Mouse (Mus musculus): ENCODE data around the gene Bsn. TPM values are rescaled to one million over a fixed set of nuclear protein-coding genes. Genes with fewer than 3 reads are reported as not detected.

The Bsn gene
- polyA plus RNA-seq, 1 experiment from 2014 or later, result 1.3 TPM

DNA sequence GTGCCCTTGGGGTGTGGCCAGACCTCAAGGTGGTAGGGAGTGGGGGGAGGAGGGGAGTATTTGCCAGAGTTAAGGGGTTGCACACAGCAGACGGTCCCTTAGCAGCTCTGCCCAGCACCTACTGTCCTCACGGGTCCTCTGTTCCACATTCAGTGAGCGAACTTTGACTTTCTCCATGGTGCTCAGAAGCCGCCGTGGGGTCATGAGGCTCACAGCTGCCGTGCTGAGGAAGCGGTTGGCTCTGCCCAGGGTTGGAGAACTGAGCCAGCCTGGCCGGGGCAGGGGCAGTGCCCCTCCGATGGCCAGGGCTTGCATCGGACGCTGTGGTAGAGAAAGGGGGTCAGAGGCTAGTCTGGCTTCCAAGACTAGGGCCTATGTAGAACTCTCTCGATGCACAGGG, 126.8 kb downstream of the Bsn start:
- H3K4me1 ChIP-seq, result peaks cover 15% of the 10 kb centered on the region
- no peak for DNase-seq (ENCODE audit: low spot score)
- 86% methylated on average over 12 of the region's 12 CpGs for WGBS
- no peaks in the 10 kb centered on the region for H3K27me3 ChIP-seq (ENCODE audit: insufficient read depth, poor library complexity, severe bottlenecking)
- no peaks in the 10 kb centered on the region for H3K9me3 ChIP-seq
- H3K27ac ChIP-seq, result no peak overlapping the region
- no peak overlapping the region for H3K4me3 ChIP-seq
- peaks cover 71% of the 10 kb centered on the region for H3K36me3 ChIP-seq

DNA sequence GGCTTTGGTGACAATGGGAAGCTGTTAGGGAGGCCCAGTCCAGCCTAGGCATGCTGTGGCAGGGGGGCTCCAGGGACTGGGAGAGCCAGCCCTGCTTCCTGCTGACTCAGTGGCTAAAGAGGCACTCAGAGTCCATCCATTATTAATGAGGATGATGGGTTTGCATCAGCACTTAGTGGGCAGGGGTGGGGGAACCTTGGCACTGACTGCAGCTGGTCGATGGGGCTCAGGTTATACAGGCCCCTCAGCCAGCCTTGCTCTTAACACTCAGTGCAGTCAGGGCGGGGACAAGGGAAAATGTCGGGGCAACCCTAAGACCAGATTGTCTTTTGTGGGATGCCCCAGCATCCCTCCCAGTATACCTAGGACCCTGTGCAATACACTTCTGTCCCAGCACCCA, 128.0 kb downstream of the Bsn start:
- H3K36me3 ChIP-seq, result peaks cover 78% of the 10 kb centered on the region
- 86% methylated on average over 3 of the region's 3 CpGs for WGBS
- no peak for DNase-seq (ENCODE audit: low spot score)
- no peaks in the 10 kb centered on the region for H3K27me3 ChIP-seq (ENCODE audit: insufficient read depth, poor library complexity, severe bottlenecking)
- H3K9me3 ChIP-seq, result no peaks in the 10 kb centered on the region
- peaks cover 15% of the 10 kb centered on the region for H3K4me1 ChIP-seq
- no peak overlapping the region for H3K27ac ChIP-seq
- no peak overlapping the region for H3K4me3 ChIP-seq

DNA sequence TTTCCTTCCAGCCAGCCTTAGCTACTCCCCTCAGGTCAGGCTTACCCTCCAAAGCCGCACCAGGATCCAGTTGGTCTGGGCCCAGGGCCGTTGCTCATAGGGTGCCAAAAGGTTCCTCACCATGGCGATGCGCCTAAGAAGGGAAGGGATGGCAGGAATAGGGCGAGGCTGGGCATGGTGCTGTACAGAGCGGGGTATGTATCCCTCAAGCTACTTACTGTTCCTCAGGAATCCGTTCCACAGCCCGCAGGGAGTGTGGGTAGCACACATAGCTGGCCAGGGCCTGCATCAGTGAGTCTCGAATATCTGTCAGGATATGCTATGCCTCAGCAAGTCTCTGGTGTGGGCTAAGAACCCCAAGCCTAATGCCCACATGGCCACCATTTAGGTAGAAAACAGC, 131.9 kb downstream of the Bsn start:
- Histone ChIP-seq H3K27ac (no peak overlapping the region), H3K4me3 (no peak overlapping the region), H3K36me3 (peaks cover 90% of the 10 kb centered on the region), H3K4me1 (peaks cover 12% of the 10 kb centered on the region), H3K9me3 (no peaks in the 10 kb centered on the region), H3K27me3 (ENCODE audit: insufficient read depth, poor library complexity, severe bottlenecking) (no peaks in the 10 kb centered on the region)
- no peak for DNase-seq (ENCODE audit: low spot score)
- WGBS, result 91% methylated on average over 9 of the region's 9 CpGs

DNA sequence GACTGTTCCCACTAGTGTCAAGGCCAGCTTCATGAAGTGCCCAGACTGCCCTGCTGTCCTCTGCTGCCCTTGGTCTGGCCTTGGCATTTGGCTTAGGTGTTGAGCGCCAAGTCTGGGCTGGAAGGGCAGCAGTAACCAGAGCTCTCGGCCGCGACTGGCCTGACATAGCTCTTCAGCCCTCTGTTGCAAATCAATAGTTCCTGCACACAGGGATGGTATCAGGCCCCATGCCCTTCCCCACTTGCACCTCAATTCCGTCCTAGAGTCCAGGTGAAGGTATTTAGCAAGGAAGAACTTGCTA, 133.0 kb downstream of the Bsn start:
- WGBS, result 90% methylated on average over 5 of the region's 5 CpGs
- Histone ChIP-seq H3K27me3 (ENCODE audit: insufficient read depth, poor library complexity, severe bottlenecking) (no peaks in the 10 kb centered on the region), H3K27ac (no peak overlapping the region), H3K4me3 (no peak overlapping the region), H3K36me3 (peaks cover 79% of the 10 kb centered on the region), H3K4me1 (peaks cover 22% of the 10 kb centered on the region), H3K9me3 (no peaks in the 10 kb centered on the region)
- peak; percentile 70 for DNase-seq (ENCODE audit: low spot score)

DNA sequence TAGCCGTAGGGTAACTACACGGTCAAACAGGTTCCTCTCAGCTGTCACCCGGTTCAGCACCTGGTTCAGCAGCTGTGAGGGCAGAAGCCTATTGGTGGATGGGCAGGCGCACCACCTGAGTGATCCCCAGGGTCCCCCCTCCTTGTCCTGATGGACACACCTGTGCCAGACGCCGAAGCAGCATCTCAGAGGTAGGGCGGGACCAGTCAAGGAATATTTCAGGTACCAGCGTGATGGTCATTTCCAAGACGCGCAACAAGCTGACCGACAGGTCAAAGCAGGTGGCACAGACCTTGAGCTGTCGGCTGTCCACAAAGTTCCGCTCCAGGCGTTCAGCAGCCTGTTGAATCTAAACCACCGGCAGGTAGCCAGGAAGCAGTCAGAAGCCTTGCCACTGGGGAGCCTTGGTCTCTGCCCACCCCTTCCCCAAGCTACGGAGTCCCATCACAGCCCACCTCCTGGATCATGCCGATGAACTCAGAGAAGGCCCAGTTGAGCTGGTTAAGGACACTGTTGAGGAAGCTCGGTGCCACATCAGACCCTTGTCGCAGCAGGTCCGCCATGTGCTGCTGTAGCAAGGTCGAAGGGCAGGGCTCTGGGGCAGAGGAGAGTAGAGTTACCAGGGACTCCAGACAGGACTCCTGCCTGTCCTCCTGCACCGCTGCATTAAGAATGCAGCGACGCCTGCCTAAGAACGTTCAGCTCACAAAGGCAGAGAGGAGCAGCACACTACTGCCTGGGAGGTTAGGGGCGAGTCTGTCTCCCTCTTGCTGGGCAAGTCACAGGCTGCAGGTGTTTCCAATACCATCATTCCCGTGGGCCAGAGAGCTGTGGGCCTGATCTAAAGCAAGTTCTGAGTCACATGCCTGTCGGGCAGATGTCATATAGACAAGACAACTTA, 133.6 kb downstream of the Bsn start:
- WGBS, result 83% methylated on average over 28 of the region's 28 CpGs
- H3K4me1 ChIP-seq, result peaks cover 23% of the 10 kb centered on the region
- no peaks in the 10 kb centered on the region for H3K9me3 ChIP-seq
- no peak overlapping the region for H3K4me3 ChIP-seq
- H3K36me3 ChIP-seq, result peaks cover 80% of the 10 kb centered on the region
- no peak overlapping the region for H3K27ac ChIP-seq
- no peaks in the 10 kb centered on the region for H3K27me3 ChIP-seq (ENCODE audit: insufficient read depth, poor library complexity, severe bottlenecking)
- peak; percentile 74 for DNase-seq (ENCODE audit: low spot score)

DNA sequence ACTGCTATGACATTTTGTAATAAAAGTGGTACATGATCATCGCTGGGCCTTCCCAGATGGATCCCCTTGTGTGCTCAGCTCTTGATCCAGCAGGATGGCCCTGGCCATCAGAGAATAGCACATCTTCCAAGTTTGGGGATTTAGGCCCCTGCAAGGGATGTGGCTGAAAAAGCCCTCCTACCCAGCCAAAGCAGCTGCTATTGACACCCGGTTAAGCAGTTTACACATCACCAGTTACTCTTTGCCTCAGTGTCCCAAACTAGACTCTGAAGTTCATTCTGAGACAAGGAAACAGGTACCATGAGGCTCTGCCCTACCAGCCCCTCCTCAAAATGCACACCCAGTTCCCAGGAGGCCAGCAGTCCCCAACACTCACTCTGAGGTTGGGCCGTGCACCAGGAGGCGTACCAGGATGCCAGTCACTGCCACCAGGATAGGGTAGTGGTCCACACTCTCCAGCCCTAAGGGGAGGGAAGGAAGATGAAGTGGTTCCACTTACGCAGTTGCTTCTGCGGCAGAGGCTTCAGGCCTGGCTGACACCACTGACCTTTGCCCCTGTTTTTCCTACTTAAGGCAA, 134.4 kb downstream of the Bsn start:
- DNase-seq (ENCODE audit: low spot score), result peak; percentile 55
- Histone ChIP-seq H3K27ac (no peak overlapping the region), H3K36me3 (peaks cover 83% of the 10 kb centered on the region), H3K4me1 (peaks cover 19% of the 10 kb centered on the region), H3K9me3 (no peaks in the 10 kb centered on the region), H3K4me3 (no peak overlapping the region), H3K27me3 (ENCODE audit: insufficient read depth, poor library complexity, severe bottlenecking) (no peaks in the 10 kb centered on the region)
- 89% methylated on average over 6 of the region's 6 CpGs for WGBS

DNA sequence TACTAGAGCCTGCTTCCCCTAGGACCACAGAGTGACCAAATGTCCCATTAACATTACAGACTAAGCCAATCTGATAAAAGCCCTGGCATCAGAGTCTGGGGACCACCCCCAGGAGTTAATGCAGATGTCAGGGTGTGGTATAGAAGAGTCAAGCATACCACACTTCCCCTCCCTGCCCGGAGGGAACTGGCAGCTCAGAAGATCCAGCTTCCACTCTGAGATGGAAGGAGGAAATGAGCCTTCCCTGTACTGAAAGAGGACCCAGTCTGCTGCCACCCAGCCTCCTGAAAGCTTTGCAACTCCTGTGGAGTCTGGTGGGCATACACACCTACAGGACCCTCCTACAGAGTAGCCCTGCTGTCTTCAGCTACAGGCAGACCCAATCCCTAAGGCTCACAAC, 135.1 kb downstream of the Bsn start:
- H3K36me3 ChIP-seq, result peaks cover 84% of the 10 kb centered on the region
- no peaks in the 10 kb centered on the region for H3K9me3 ChIP-seq
- H3K27ac ChIP-seq, result no peak overlapping the region
- H3K27me3 ChIP-seq (ENCODE audit: insufficient read depth, poor library complexity, severe bottlenecking), result no peaks in the 10 kb centered on the region
- WGBS, result 63% methylated on average over 1 of the region's 1 CpGs
- peaks cover 14% of the 10 kb centered on the region for H3K4me1 ChIP-seq
- peak; percentile 68 for DNase-seq (ENCODE audit: low spot score)
- no peak overlapping the region for H3K4me3 ChIP-seq

DNA sequence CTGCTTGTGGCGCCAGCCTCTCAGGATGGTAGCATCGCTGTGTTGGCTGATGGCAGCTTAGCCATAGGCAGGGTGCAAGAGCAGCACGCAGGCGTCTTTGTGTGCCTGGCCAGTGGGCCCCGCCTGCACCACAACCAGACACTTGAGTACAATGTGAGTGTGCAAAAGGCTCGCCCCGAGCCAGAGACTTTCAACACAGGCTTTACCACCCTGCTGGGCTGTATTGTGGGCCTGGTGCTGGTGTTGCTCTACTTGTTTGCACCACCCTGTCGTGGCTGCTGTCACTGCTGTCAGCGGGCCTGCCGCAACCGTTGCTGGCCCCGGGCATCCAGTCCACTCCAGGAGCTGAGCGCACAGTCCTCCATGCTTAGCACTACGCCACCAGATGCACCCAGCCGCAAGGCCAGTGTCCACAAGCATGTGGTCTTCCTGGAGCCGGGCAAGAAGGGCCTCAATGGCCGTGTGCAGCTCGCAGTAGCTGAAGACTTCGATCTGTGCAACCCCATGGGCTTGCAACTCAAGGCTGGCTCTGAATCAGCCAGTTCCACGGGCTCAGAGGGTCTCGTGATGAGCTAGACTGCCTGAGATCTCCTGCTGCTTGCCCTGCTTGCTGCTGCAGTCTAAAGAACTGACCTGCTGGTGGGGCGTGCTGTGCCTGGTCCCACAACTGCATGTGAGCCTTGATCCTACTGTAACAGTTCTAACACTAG, 135.7 kb downstream of the Bsn start:
- Histone ChIP-seq H3K27ac (no peak overlapping the region), H3K4me3 (no peak overlapping the region), H3K4me1 (peaks cover 19% of the 10 kb centered on the region), H3K9me3 (no peaks in the 10 kb centered on the region), H3K27me3 (ENCODE audit: insufficient read depth, poor library complexity, severe bottlenecking) (no peaks in the 10 kb centered on the region), H3K36me3 (peaks cover 78% of the 10 kb centered on the region)
- peak; percentile 75 for DNase-seq (ENCODE audit: low spot score)
- 84% methylated on average over 22 of the region's 22 CpGs for WGBS

DNA sequence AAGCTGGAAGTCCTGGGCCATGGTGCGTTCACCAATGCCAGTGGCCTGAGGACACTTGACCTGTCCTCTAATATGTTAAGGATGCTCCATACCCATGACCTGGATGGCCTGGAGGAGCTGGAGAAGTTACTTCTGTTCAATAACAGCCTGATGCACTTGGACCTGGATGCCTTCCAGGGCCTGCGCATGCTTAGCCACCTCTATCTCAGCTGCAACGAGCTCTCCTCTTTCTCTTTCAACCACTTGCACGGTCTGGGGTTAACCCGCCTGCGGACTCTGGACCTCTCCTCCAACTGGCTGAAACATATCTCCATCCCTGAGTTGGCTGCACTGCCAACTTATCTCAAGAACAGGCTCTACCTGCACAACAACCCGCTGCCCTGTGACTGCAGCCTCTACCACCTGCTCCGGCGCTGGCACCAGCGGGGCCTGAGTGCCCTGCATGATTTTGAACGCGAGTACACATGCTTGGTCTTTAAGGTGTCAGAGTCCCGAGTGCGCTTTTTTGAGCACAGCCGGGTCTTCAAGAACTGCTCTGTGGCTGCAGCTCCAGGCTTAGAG, 136.4 kb downstream of the Bsn start:
- WGBS, result 91% methylated on average over 15 of the region's 15 CpGs
- Histone ChIP-seq H3K36me3 (peaks cover 71% of the 10 kb centered on the region), H3K9me3 (no peaks in the 10 kb centered on the region), H3K27ac (peak overlapping the region; percentile 57), H3K27me3 (ENCODE audit: insufficient read depth, poor library complexity, severe bottlenecking) (no peaks in the 10 kb centered on the region), H3K4me1 (peaks cover 20% of the 10 kb centered on the region), H3K4me3 (no peak overlapping the region)
- peak; percentile 74 for DNase-seq (ENCODE audit: low spot score)

DNA sequence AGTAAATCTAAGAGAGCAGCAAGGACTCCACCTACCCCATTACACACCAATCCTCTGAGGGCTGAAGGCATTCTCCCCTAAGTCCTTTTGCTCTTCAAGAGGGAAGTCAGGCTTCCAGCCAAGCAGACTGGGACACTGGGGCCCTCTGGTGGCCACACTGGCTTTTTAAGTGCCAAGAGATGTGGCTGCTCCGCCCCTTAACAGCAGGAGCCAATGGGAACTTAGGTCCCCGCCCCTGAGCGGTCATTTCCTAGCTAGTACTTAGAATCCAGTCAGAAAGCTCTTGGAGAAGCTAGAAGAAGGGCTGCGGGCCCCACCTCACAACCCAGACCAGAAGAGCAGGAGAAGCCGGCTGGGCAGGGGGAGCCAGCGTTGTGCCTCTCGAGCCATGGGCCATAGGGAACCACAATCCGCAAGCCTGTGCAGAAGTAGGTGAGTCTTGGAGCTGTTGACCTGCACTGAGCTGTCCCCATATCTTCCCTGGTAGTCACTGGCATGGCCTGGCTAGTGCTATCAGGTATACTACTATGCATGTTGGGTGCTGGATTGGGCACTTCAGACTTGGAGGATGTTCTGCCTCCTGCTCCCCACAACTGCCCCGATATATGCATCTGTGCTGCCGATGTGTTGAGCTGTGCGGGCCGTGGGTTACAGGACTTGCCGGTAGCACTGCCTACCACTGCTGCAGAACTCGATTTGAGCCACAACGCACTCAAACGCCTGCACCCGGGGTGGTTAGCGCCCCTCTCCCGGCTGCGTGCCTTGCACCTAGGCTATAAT, 137.1 kb downstream of the Bsn start, which contains the start of gene Amigo3:
TSS of gene Amigo3 (plus strand) at position 275 of the 780 bp plus-strand sequence.
- Histone ChIP-seq H3K36me3 (peaks cover 64% of the 10 kb centered on the region), H3K4me3 (peak within 1 kb of the TSS; percentile 42)
- 54% methylated on average over 20 of the region's 20 CpGs for WGBS

DNA sequence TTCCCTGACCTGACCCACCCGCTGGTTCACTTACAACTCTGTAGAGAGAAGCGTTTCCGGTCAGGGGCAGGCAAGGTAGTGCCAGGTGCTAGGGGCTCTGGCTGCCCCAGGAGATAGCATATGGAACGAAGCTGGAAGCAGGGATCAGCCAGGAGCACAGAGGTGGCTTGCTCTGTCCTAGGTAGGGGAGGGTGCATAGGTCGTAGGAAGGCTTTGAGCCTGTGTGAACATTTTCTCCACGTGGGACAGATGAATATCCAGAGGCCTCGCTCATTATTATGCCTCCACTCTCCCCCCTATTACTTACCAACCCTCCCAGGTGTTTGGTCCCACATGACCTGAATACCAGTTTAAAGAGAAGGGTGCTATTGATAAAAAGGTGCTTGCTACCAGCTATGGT, 137.8 kb downstream of the Bsn start:
- no peak overlapping the region for H3K27ac ChIP-seq
- H3K27me3 ChIP-seq (ENCODE audit: insufficient read depth, poor library complexity, severe bottlenecking), result no peaks in the 10 kb centered on the region
- H3K9me3 ChIP-seq, result no peaks in the 10 kb centered on the region
- peaks cover 61% of the 10 kb centered on the region for H3K36me3 ChIP-seq
- H3K4me3 ChIP-seq, result no peak overlapping the region
- no peak for DNase-seq (ENCODE audit: low spot score)
- WGBS, result 71% methylated on average over 7 of the region's 7 CpGs
- H3K4me1 ChIP-seq, result peaks cover 33% of the 10 kb centered on the region

More for the DNA sequence above, 137.1 kb downstream of the Bsn start, which contains the start of gene Amigo3:
- peak; percentile 97 for DNase-seq (ENCODE audit: low spot score)
- peaks cover 26% of the 10 kb centered on the region for H3K4me1 ChIP-seq
- no peaks in the 10 kb centered on the region for H3K9me3 ChIP-seq
- peak within 1 kb of the TSS; percentile 57 for H3K27ac ChIP-seq
- H3K27me3 ChIP-seq (ENCODE audit: insufficient read depth, poor library complexity, severe bottlenecking), result no peaks in the 10 kb centered on the region

DNA sequence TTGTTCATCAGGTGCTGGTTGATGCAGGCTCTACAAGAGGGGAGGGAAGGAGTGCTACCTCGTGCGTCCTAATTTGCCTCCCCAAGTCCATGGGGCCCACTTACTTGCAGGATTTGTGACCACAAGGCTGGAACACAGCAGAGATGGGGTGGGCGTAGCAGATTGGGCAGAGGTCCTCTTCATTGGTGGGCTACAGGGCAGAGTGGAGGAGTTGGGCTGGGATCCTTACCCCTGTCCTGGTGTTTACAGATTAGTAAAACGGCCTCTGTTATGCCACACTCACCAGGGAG, 138.3 kb downstream of the Bsn start:
- 82% methylated on average over 4 of the region's 4 CpGs for WGBS

More for the DNA sequence above, 138.3 kb downstream of the Bsn start:
- DNase-seq (ENCODE audit: low spot score), result no peak
- H3K4me3 ChIP-seq, result no peak overlapping the region
- H3K4me1 ChIP-seq, result peaks cover 38% of the 10 kb centered on the region
- peaks cover 61% of the 10 kb centered on the region for H3K36me3 ChIP-seq
- H3K9me3 ChIP-seq, result no peaks in the 10 kb centered on the region
- no peaks in the 10 kb centered on the region for H3K27me3 ChIP-seq (ENCODE audit: insufficient read depth, poor library complexity, severe bottlenecking)
- no peak overlapping the region for H3K27ac ChIP-seq

All from heart, embryonic 10.5 days (tissue).